Mouse (Mus musculus): Measurements from ENCODE around the gene Abca6. TPM values are rescaled to one million over a fixed set of nuclear protein-coding genes. Genes with fewer than 3 reads are reported as not detected.

The Abca6 gene
- polyA plus RNA-seq, 1 experiment, result 0.33 TPM

GRCm38 (mm10) chr11:110196561-110197306 is 54.8 kb downstream of the Abca6 start:
- TF ChIP-seq CTCF (IDR thresholded peaks at IDR 0.05; ENCODE audit: borderline replicate concordance, extremely low read depth, insufficient read depth, insufficient read length) (no peak), POLR2A (IDR thresholded peaks at IDR 0.05; ENCODE audit: borderline replicate concordance, extremely low read depth, insufficient read depth, insufficient read length, poor library complexity, severe bottlenecking) (no peak)
- DNase-seq (ENCODE audit: low read depth), result no peak

DNA sequence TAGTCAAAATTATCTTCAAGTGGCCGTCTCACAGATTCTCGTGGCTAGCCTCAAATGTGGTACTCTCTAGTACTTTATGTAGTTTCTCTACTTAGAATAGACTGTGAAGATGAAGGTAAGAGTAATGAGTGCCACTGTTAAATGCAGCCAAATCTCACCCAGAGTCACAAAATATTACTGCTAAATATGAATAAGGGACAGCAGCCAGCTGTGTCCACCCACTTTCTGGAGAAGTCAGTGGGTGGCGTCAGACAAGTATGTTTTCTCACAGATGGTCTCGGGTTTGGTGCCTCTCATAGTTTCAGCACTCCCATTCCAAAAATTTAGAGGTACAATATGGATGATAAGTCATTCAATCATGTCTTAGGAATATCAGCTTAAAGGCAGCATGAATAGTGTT is 56.3 kb downstream of the Abca6 start:
- TF ChIP-seq POLR2A (IDR thresholded peaks at IDR 0.05; ENCODE audit: borderline replicate concordance, extremely low read depth, insufficient read depth, insufficient read length, poor library complexity, severe bottlenecking) (no peak), CTCF (IDR thresholded peaks at IDR 0.05; ENCODE audit: borderline replicate concordance, extremely low read depth, insufficient read depth, insufficient read length) (no peak)

DNA sequence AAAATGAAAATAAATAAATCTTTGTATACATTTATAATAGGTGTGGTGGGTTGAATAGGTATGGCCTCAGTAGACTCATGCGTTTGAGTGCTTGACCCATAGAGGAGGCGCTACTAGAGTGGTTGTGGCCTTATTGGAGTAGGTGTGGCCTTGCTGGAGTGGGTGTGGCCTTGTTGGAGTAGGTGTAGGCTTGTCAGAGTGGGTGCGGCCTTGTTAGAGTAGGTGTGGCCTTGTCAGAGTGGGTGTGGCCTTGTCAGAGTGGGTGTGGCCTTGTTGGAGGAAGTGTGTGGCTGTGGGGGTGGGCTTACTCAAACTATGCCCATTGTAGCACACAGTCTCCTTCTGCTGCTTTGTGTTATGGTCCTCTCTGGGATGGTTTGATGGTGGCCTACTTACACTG is 80.4 kb downstream of the Abca6 start:
- DNase-seq (ENCODE audit: low read depth), result no peak
- TF ChIP-seq CTCF (IDR thresholded peaks at IDR 0.05; ENCODE audit: borderline replicate concordance, extremely low read depth, insufficient read depth, insufficient read length) (no peak), POLR2A (IDR thresholded peaks at IDR 0.05; ENCODE audit: borderline replicate concordance, extremely low read depth, insufficient read depth, insufficient read length, poor library complexity, severe bottlenecking) (no peak)

More for the DNA sequence above, 56.3 kb downstream of the Abca6 start:
- no peak for DNase-seq (ENCODE audit: low read depth)

DNA sequence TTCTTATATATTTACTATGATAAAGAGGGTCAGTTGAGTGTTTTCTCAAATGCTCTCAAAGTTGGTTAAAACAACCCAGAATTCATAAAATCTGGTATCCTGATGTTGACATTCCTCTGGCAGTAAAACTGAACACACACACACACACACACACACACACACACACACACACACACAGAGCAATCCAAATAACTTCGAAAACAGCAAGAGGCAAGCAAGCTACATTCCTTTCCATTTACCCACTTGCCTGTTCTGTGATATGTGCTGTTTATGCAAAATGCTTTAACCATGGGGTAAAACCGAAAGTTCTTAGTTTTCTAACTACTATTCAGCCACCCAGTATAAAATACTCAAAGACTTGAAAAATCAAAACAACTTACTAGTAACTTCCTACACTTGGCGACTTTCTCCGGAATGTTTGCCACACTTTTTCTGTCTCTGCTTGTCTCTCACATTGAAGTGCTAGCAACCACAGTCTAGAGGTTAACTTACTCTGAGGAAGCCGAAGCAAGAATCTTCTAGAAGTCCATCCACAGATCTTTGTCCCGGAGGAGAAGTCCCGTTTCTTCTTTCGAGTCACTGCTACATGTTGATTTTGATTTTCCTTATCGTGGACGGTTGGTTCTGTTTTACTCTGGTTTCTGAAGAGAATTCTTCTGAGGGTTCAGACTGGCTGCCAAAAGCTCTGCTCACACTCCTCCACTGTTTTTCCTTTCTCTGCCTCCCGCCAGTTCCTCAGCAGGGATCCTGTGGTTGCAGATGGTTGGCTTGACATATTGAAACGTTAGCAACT is 83.9 kb downstream of the Abca6 start, which contains the start of gene Abca9:
Gene Abca9, minus strand, starts transcription at position 738 of the 793 bp plus-strand sequence.
- TF ChIP-seq POLR2A (IDR thresholded peaks at IDR 0.05; ENCODE audit: borderline replicate concordance, extremely low read depth, insufficient read depth, insufficient read length, poor library complexity, severe bottlenecking) (no peak), CTCF (IDR thresholded peaks at IDR 0.05; ENCODE audit: borderline replicate concordance, extremely low read depth, insufficient read depth, insufficient read length) (no peak)
- DNase-seq (ENCODE audit: low read depth), result peak; percentile 55

DNA sequence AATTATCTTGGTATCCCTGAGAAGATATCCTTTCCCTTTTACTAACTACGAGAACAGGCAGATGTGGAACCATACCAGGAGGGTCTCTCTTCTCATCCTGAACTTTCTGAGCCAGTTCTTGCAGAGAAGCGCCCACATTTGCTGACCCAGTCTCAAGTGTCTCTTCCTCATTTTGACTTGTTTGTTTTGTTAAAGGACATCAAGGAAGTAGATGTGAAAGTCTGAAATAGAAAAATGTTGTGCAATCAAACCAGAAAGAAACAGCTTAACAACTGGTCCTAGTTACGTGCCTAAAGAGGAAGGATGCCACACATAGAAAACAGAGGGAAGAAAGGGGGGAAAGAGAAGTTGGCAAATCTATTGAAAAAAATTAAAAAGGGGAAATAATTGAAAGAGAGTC is 85.8 kb downstream of the Abca6 start:
- DNase-seq (ENCODE audit: low read depth), result peak; percentile 1
- no peak for TF ChIP-seq POLR2A (IDR thresholded peaks at IDR 0.05; ENCODE audit: borderline replicate concordance, extremely low read depth, insufficient read depth, insufficient read length, poor library complexity, severe bottlenecking)
- no peak for TF ChIP-seq CTCF (IDR thresholded peaks at IDR 0.05; ENCODE audit: borderline replicate concordance, extremely low read depth, insufficient read depth, insufficient read length)

GRCm38 (mm10) chr11:110165409-110165808 is 86.2 kb downstream of the Abca6 start:
- no peak for DNase-seq (ENCODE audit: low read depth)
- TF ChIP-seq POLR2A (IDR thresholded peaks at IDR 0.05; ENCODE audit: borderline replicate concordance, extremely low read depth, insufficient read depth, insufficient read length, poor library complexity, severe bottlenecking), result no peak
- TF ChIP-seq CTCF (IDR thresholded peaks at IDR 0.05; ENCODE audit: borderline replicate concordance, extremely low read depth, insufficient read depth, insufficient read length), result no peak

DNA sequence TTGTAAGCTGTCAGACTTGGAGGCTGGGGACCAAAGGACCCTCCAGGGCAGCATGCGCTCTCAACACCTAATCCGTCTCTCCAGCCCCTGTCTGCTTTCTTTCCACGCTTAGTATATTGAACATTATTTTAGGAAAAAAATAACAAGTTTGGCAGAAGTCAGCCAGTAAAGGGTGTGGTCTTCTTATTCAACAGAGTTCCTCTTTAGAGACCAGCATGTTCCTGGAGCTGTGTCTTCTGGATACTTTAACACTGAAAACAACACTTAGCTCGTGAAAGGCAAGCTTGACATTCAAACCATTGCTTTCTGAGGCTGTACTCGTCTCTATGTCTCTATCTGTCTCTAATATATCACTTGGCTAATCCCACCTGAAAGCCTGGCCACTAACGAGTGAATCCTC is 94.5 kb downstream of the Abca6 start:
- TF ChIP-seq POLR2A (IDR thresholded peaks at IDR 0.05; ENCODE audit: borderline replicate concordance, extremely low read depth, insufficient read depth, insufficient read length, poor library complexity, severe bottlenecking) (no peak), CTCF (IDR thresholded peaks at IDR 0.05; ENCODE audit: borderline replicate concordance, extremely low read depth, insufficient read depth, insufficient read length) (no peak)
- DNase-seq (ENCODE audit: low read depth), result no peak

GRCm38 (mm10) chr11:110155985-110156384 is 95.6 kb downstream of the Abca6 start:
- TF ChIP-seq CTCF (IDR thresholded peaks at IDR 0.05; ENCODE audit: borderline replicate concordance, extremely low read depth, insufficient read depth, insufficient read length), result no peak
- TF ChIP-seq POLR2A (IDR thresholded peaks at IDR 0.05; ENCODE audit: borderline replicate concordance, extremely low read depth, insufficient read depth, insufficient read length, poor library complexity, severe bottlenecking), result no peak
- DNase-seq (ENCODE audit: low read depth), result peak; percentile 36

DNA sequence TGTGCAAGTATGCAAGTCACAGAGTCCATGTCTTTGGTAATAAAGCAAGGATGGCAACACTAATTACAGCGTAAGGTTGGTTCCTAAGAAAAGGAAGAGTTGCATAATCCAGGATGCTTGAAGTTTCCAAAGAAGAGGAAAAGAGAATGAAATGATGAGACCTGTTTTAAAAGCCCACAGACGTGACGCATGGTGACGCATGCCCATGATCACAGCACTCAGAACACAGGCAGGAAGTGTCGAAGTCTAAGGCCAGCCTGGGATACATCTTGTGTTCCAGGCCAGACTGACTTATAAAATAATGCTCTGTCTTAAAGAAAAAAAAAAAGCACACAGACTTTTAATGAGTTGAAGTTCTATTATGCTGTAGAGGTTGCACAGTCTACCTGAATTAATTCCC is 103.9 kb downstream of the Abca6 start:
- no peak for DNase-seq (ENCODE audit: low read depth)
- TF ChIP-seq CTCF (IDR thresholded peaks at IDR 0.05; ENCODE audit: borderline replicate concordance, extremely low read depth, insufficient read depth, insufficient read length) (no peak), POLR2A (IDR thresholded peaks at IDR 0.05; ENCODE audit: borderline replicate concordance, extremely low read depth, insufficient read depth, insufficient read length, poor library complexity, severe bottlenecking) (no peak)

GRCm38 (mm10) chr11:110145421-110145820 is 106.2 kb downstream of the Abca6 start:
- DNase-seq (ENCODE audit: low read depth), result peak; percentile 47

DNA sequence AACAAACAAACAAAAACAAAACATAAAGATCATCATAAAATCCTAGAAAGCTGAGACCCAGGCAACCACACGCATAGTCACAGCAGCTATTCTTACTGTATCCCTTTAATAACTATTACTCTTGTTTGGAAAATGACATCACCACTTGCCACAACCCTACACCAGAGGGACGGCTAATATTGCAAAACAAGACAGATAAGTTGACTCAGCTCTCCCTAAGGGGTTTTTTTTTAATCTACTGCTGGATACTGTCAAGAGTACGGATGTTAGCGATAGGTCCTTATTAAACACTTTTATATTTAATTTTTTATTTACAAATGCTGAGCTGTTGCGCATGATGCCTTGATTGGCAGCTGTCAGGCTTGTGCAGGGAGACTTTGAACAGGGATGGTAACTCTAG is 120.8 kb downstream of the Abca6 start:
- TF ChIP-seq CTCF (IDR thresholded peaks at IDR 0.05; ENCODE audit: borderline replicate concordance, extremely low read depth, insufficient read depth, insufficient read length) (no peak), POLR2A (IDR thresholded peaks at IDR 0.05; ENCODE audit: borderline replicate concordance, extremely low read depth, insufficient read depth, insufficient read length, poor library complexity, severe bottlenecking) (no peak)

More at GRCm38 (mm10) chr11:110145421-110145820, 106.2 kb downstream of the Abca6 start:
- TF ChIP-seq CTCF (IDR thresholded peaks at IDR 0.05; ENCODE audit: borderline replicate concordance, extremely low read depth, insufficient read depth, insufficient read length), result no peak
- no peak for TF ChIP-seq POLR2A (IDR thresholded peaks at IDR 0.05; ENCODE audit: borderline replicate concordance, extremely low read depth, insufficient read depth, insufficient read length, poor library complexity, severe bottlenecking)

More for the DNA sequence above, 120.8 kb downstream of the Abca6 start:
- DNase-seq (ENCODE audit: low read depth), result no peak

Other genes starting within 250 kb of the Abca6 start
- 1.2 and 1.8 TPM in 2 replicates for gene Abca8a, start 155.8 kb downstream of the Abca6 start, polyA plus RNA-seq (2012; rRNA removed)
- gene Abca9, start 83.6 kb downstream of the Abca6 start, polyA plus RNA-seq (2012; rRNA removed), result 2.5 and 4.2 TPM in 2 replicates
- gene Abca5, start 85.9 kb upstream of the Abca6 start, polyA plus RNA-seq (2012; rRNA removed), result 4.6 and 6.5 TPM in 2 replicates
- 20.8 and 21.4 TPM in 2 replicates for gene Map2k6, start 147.3 kb upstream of the Abca6 start, polyA plus RNA-seq (2012; rRNA removed)